Mouse (Mus musculus): ENCODE results near the gene Izumo4.

The Izumo4 gene

DNA sequence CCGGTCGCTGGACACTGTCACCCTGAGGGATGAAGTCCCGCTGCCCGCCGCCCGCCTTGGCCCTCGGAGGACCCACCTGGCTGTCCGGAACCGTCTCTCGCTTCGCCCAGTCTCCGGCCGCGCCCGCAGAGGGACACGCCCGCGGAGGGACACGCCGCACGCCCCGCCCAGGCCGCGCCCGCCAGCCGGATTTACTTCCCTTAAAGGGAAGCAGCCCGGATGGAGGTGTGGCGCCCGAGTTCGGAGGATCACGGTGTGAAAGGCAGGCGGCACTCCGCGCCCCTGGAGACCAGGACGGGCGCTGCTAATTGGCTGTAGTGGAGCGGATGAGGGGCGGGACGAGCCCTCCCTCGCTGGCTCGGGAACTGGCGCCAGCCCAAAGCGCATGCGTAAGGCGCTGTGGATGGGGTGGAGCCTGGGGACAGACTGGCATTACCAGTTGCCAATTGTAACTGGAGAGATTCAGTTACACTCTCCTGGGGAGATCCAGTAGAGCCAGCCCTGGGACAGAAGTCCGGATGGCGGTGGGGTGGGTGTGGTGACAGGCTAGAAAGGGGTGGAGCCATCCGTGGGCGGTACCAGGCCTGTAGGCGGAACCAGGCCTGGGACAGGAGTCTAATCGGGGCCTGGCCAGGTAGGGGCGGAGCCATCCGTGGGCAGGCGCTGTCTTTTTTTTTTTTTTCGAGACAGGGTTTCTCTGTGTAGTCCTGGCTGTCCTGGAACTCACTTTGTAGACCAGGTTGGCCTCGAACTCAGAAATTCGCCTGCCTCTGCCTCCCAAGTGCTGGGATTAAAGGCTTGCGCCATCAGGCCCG lies at the start of gene Izumo4, which contains the start of gene Mob3a:
Gene Izumo4 (plus strand): TSS at position 464 of the 815 bp plus-strand sequence.
Gene Mob3a (minus strand): TSS at position 257 of the 815 bp plus-strand sequence.
- peak; percentile 97 to 100 for DNase-seq

DNA sequence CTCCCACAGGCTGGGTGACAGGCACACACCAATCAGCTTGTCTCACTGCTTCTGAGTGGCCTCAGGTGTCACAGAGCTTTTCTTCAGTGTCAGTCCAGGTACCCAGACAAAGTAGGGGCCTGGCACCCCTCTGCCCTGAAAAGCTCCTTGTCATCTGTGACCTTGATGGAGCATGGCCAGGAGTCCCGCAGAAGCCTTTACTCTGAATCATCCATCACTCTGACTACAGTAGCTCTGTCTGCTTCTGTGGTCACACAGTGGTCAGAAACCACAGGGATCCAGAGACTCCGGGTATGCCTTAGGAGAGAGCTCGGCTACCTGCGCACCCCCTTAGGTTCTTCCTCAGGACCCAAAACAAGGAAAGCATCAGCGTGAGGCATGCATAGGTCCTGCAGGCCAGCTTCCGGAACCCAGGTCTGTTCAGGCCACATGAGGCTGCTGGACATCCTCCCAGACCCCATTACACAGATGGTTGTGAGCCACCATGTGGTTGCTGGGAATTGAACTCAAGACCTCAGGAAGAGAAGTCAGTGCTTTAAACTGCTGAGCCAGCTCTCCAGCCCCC lies 48.7 kb upstream of the Izumo4 start:
- no peak for DNase-seq

DNA sequence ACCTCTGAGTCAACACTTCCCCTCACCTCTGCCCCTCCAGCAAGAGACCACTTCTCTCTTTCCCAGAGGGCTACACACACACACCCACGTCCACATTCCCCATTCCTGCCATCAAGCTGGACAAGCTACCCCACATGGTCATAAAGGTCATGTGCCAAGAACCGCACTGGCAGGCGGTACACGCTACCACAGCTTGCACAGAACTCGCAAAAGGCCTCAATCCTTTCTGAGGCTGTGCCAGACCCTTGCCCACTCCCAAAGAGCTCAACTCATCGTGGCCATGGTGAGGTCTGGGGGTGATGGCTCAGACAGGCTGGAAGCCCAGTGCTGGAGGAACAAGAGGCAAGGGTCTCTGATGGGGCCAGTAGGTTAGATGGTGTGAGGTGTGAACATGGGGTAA lies 47.1 kb upstream of the Izumo4 start:
- no peak for DNase-seq

DNA sequence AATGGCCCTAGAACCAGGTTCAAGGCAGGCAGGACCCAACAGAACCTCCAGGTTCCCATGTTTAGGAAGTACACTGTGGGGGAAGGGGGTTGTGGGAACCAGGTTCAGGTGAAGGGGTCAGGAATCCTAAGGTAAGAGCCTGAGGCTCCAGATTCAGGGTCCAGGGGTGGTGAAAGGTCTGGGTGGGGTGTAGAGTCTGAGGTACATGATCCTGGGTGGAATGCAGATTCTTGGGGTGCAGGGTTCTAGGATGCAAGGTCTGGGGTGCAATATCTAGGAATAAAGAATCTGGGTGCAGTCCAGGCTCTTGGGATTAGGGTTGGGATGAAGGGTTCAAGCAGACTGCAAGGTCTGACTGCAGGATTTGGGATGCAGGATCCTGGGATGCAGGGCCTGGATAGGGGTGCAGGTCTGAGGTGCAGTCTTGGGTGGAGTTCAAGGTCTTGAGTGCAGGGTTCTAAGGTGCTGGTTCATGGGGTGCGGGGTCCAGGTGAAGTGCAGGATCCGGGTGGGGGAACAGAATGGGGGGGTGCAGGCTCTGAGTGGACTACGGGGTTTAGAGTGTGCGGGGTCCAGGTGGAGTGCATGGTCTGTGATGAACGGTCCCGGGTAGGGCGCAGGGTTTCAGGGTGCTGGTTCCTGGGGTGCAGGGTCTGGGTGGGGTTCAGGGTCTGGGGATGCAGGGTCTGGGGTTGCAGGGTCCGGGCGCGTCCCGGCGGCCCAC lies 46.4 kb upstream of the Izumo4 start:
- no peak for DNase-seq

DNA sequence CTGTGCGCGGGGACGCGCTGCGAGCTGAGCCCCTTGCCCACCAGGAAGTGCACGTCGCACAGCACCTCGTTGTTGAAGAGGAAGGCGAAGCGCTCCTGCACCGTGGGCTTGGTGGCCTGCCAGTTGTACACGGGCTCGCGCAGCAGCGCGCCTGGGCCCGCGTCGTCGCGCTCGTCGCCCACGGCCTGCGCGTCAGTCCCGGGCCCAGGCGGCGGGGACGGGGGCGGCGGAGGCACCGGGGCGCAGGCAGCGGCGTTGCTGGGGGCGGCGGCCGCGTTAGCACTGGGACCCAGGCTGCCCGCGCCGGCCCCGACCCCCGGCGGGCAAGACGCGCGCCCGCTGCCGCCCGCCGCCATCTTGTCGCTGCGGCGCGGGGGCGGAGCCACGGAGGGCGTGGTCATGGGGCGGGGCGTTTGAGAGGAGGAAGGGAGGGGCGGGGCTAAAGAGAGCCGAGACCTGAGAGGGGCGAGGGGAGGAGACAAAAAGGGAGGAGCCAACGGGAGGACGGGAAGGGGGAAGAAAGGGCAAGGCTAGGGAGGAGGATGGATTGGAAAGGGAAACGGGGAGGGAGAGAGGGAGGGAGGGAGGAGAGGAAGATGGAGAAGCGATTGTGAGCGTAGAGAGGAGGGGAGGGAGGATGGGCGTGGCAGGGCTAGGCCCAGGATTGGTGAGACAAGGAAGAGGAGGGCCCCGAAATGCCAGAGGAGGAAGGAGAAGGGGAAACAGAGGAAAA lies 45.7 kb upstream of the Izumo4 start:
- peak; percentile 94 to 97 for DNase-seq

DNA sequence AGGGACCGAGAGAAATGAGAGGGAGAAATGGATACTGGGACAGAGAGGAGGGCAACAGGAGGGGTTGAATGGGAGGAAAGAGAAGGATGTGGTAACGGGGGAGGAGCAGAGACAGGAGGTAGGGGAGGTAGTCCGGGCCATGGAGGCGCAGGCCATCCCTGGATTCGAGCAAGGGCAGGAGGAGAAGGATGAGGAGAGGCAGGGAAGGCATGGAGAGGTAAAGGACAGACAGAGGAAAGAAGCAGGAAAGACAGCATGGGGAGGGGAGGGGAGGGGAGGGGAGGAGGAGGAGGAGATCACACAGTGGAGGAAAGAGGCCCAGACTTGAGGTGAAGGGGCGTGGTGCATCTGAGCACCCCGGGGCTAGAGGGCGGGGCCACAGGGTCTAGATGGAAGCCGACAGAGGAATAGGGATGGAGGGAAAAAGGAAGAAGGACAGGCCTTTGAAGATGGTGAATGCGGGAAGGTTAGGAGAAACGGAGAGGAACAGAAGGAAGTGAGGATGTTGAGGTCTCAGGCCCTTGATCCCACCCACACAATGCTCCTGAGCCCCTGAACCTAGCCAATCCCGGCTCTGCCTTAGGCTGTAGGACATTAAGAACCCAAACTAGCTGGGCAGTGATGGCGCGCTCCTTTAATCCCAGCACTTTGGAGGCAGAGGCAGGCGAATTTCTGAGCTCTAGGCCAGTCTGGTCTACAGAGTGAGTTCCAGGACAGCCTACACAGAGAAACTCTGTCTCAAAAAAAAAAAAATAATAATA lies 44.9 kb upstream of the Izumo4 start, which contains the start of gene Btbd2:
Gene Btbd2 (minus strand): TSS at position 209 of the 761 bp plus-strand sequence.
- peak in 1 of 2 experiments; percentile 69 for DNase-seq

DNA sequence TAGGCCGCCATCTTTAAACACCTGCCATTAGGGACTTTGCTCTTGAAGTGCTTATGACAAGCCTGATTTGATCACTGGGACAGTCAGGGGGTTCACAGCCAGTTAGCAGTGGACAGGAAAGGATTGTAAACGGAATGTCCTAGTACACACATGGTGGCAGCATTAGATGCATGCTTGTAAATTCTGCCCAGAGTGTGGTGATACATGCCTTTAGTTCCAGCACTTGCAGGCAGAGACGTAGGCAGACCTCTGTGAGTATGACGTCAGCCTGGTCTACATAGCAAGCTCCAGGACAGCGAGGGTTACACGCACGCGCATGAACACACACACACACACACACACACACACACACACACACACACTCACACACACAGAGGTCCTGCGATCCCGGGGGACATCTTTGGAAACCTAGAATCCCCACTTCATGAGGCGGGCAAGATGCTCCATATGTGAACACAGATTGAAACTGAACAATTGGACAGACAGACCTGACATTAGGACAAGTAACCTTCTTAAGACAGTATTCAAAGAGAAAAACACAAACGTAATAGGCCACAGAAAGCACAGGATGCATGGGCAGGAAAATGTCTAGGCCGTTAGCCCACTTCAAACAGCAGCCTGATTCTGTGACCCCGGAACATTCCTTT lies 43.7 kb upstream of the Izumo4 start:
- DNase-seq = no peak

DNA sequence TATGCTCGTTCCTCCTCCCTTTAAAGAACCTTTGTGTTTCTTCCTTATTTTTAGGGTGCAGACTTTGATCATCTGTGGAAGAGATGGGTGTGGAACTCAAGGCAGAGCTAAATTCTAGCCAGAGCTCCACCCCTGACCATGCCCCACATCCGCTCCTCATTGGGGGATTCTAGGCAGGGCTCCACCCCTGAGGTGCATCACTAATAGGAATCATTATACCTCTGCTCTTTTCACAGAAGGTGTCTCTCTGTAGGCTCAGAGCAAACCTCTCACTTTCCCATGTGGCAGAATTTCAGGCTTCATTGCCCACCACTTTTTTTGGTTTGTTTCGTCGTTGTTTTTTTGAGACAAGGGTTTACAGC lies 43.2 kb upstream of the Izumo4 start:
- peak; percentile 53 to 60 for DNase-seq

DNA sequence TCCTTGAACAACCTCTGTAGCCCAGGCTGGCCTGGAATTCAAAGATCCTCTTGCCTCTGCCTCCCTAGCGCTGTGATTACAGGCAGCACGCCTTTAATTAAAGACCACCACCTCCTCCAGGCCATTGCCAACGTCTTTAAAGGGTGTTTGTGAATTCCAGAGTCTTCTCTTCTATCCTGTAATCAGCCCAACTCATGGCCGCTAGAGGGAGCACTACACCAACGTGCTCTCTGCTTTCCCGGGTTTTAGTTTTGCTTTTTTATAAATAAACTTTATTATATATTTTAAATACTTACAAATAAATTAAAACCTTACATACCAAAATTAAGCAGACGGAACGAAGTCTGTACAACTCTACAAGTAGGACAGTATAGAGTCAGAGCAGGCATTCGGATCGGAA lies 42.8 kb upstream of the Izumo4 start:
- peak; percentile 70 to 77 for DNase-seq

DNA sequence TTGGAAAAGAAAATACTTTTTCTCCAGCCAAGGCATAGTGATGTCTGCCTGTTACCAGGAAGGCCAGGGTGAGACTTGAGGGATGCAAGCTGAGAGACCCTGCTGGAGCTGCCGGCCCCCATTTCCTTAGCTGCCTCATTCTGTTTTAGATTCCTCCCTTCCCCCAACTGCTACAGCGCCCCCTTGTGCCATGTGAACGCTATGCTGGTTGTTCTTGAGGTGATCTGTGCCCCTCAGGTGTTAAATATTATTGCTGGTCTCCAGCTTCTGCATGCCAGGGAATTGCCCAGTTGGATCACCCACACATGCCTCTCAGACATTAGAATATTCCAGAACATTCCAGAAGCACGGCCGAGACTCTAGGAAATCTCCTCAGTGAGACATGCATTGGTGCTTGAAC lies 40.8 kb upstream of the Izumo4 start:
- peak; percentile 82 to 84 for DNase-seq

DNA sequence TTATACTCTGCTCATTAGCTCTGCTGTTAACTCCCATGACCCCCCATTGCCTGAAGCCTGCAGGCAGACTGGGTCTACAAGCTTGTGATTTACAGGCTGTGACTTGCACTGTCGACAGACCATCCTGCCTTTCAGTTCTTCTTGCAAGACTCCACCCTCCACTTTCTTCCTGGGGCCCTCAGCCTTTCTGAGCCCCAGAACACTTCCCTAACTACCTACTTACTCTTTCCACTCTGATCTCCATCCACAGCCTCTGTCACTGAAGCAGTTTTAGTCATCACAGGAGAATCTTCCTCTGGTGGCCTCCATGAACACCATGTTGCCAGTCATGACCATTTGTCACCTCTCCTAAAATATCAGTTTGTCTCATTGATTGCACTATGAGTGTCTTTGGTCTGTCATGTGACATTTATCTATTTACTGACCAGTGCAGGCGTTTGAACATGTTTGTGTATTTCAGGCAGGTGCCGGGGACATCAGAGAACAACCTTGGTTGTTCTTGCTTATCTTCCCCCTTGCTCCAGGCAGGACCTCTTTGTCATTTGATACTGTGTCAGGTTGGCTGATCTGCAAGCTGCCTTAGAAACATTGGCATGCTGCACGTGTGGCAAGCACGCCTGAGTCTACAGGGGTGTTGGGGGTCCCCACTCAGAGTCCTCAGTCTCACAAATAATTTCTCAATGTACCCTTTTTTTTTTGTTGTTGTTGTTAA lies 38.3 kb upstream of the Izumo4 start:
- no peak for DNase-seq

DNA sequence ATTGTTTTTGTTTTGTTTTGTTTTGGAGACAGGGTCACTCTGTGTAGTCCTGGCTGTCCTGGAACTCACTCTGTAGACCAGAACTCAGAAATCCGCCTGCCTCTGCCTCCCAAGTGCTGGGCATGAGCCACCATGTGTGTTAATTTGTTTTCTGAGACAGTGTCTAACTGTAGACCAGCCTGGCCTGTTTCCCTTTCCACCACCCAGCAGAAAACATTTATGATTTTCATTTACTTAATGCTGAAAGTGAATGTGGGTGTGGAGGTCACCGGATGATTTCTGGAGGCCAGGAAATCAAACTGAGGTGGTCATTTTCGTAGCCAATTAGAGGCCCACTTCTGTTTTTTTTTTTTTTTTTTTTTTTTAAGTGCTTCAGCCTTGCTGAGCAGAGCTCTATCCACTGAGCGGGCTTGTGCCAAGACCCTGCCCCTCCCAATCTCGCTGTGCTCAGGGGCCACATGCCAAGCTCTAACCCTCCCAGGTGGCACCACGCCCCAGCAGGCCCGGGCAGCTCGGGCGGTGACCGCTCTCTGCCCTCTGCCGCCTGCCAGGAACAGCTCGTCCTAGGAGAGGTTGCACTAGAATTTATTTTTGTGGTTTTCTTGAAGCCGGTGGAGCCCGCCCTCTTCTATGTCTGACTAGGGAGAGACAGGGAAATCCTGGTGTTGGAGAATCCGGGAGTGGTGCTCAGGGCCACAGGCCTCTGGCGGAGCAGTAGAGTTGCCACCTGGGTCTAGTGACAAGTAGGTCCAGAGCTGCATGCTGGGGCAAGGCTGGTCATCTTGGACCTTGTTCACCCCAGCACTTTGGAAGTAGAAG lies 37.6 kb upstream of the Izumo4 start:
- DNase-seq = no peak

DNA sequence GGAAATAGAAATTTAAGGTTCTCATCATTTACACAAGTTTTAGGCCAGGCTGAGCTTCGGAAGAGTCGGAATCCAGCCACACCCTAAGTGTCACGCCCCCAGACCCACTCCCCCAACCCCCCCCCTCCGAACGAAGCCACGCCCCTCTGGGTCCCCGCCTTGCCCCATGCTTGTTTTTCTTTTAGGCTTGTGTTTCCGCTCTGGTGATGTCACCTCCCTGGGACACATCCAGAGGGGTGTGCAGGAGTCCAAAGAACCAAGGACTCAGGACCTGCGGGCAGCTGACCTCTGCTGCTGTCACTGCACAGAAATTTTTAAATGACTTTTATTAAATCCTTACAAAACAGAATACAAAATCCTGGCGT lies 37.0 kb upstream of the Izumo4 start:
- DNase-seq = no peak

DNA sequence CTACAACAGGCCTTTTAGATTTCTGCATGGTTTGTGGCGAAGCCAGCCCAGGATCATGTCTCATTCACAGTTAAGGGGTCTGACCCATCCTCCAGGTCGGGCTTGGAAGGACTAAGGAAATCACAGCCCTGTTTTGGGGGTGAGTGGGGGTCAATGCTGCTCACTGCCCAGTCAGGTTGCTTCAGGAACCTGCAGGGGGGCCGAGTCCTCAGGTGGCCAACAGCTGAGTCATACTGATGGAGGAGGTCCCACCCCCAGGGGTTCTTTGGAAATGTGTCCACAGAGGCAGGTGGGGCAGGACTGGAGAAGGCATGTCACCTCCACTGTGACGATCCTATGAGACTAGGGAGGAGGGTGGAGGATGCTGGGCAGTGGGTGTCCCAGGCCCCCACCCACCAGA lies 36.5 kb upstream of the Izumo4 start:
- DNase-seq = no peak

DNA sequence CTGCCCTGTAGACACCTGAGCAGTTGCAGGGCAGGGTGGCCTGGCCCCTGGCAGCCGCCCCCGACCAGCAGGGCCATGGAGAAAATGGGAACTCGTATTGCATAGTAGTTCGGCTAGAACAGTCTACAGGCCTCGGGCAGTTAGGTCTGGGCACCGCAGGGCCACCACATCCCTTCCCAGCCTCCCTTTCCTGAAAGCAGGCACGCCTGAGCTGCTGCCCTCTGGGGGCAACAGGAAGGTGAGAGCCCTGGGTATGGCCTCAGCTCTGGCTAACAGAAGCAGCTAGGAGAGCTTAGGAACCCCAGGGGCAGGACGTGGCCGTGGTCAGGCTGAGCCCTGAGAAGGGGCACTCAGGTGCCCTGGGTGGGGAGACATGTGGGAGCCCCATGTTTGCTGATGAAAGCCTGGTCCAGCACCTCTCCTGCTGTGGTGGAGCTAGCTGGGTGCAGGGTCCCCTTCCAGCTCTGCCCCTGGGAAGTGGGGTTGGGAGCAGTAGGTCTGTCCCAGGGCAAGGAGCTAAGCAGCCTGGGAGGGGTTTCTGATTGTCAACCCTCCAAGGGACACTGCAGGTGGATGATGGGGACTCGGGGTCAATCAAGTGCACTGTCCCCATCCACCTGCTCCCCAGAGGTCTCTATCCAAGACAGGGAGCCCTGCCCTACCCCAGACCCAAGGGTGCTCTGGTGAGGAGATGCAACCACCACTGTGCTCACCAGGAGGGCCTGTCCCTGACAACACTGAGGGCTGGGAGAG lies 35.8 kb upstream of the Izumo4 start:
- no peak for DNase-seq

DNA sequence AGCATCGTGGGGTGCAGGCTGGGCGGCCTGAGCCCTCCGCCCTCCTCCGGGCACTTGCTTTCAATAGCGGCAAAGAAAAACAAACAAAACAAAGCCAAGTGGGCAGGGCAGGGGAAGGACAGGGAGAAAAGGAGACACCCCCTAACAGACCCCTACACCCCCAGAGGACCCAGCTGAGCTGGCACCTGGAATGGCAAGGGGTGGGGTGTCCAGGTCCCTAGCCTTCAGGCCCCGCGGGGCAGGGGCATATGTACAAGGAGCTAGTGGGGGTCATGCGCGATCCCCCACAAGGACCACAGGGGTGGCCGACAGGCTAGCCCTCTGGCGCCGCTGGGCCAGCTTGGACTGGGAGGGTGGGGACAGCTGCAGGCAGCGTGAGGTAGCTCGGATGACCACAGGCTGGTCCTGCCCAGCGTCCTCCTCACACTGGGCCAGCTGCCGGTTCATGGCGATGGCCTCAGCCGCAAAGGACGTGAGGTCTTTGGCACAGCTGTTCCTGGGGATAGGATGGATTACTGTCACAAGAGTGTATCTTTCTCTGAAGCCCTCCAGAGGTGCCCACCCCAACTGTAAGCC lies 35.1 kb upstream of the Izumo4 start:
- DNase-seq = no peak

DNA sequence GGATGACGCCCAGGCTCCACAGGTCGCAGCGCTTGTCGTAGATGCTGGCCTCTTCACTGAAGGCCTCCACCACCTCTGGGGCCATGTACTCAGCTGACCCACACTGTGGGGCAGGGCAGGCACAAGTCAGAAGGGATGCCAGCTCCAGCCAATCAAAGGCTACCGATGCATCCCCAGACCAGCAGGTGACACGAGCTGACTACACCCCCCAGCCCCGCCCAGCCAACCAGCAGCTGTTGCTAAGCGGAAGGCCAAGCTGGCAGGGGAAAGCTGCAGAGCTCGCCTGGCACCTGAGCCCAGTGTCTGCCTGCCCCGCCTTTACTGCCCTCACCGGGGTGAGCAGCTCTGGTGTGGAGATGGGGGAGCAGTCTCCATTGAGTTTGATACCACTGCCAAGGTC lies 33.4 kb upstream of the Izumo4 start:
- DNase-seq = peak in 1 of 2 experiments; percentile 39

DNA sequence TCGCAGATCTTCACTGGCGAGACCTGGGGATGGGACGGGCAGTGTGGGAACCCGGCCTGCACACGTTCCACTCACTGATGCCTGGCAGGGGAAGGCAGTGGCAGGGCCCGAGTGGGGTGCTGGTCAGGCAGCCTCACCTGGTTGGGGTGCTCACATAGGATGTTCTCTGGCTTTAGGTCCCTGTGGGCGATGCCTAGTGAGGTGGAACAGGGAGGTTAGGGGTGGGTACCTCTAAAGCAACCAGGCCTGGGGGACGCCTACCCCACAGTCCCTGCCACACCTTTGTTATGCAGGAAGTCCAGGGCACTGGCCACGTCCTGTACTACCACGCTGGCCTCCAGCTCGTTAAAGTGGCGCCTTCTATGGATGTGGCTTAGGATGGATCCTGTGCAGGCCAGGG lies 33.0 kb upstream of the Izumo4 start:
- DNase-seq = no peak
